Mouse (Mus musculus): Measurements from ENCODE around the gene Lamc2. TPM values are rescaled to one million over a fixed set of nuclear protein-coding genes. Genes with fewer than 3 reads are reported as not detected.

Lamc2 gene
- polyA plus RNA-seq, 1 experiment from 2014 or later, result 71.8 TPM

DNA sequence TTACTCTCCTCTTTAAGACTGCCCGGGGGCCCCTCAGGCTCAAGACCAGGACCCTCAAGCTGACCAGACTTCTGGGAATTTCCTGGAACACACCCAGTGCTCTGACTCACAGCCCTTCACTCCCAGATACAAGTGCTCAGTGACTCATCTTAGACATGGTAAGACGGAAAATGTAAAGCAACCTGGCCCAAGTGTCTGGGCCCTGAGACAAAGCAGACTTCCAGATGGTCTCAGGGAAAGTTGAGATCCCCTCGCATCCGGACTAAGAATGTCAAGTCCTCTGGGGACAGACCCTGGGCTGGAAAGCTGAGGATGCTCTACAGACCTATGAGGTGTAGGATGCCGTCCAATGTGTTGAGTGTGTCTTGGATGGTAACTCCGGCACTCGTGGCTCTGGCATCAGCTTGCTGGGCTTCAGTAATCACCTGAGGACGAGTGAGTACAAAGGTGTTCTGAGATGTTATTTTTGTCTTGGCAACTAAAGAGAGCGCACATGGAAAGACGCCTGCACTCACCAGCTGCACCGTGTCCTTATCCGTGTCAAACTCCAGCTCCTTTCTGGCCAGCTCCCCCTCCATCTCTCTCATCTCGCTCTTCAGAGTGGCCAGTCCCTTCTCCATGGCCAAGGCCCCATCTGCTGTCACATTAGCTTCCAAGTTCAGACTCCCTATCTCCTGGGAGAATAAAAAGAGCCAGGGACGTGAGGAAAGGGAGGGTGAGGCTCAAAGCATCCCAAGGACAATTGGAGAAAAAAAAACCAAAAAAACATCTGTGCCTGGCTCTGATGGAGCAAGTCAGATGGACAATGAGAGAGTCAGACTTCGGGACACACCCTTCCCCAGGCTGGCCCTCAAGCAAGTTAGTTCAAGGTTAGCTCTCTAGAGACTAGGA, 59.5 kb downstream of the Lamc2 start:
- H3K36me3 ChIP-seq (ENCODE audit: control insufficient read depth, insufficient read depth, low read length), result no peaks in the 10 kb centered on the region; the same call in 1 of the 2 replicates
- no peak for ATAC-seq (ENCODE audit: low read depth)
- peaks cover 3% of the 10 kb centered on the region; the same call in 1 of the 2 replicates for H3K4me1 ChIP-seq (replicated peaks; ENCODE audit: control insufficient read depth, insufficient read depth, low read length)
- H3K27ac ChIP-seq (ENCODE audit: low read length), result no peak overlapping the region
- H3K4me3 ChIP-seq (ENCODE audit: low read length), result no peak overlapping the region
- no peak overlapping the region for H3K9ac ChIP-seq (ENCODE audit: low read length)
- WGBS, result 70% methylated on average over 15 of the region's 15 CpGs
- no peaks in the 10 kb centered on the region for H3K27me3 ChIP-seq (ENCODE audit: control insufficient read depth, insufficient read depth, low read depth, low read length)
- no peaks in the 10 kb centered on the region for H3K9me3 ChIP-seq (ENCODE audit: control insufficient read depth, low read length)
- no peak overlapping the region for H3K4me2 ChIP-seq (ENCODE audit: low read depth, low read length)

DNA sequence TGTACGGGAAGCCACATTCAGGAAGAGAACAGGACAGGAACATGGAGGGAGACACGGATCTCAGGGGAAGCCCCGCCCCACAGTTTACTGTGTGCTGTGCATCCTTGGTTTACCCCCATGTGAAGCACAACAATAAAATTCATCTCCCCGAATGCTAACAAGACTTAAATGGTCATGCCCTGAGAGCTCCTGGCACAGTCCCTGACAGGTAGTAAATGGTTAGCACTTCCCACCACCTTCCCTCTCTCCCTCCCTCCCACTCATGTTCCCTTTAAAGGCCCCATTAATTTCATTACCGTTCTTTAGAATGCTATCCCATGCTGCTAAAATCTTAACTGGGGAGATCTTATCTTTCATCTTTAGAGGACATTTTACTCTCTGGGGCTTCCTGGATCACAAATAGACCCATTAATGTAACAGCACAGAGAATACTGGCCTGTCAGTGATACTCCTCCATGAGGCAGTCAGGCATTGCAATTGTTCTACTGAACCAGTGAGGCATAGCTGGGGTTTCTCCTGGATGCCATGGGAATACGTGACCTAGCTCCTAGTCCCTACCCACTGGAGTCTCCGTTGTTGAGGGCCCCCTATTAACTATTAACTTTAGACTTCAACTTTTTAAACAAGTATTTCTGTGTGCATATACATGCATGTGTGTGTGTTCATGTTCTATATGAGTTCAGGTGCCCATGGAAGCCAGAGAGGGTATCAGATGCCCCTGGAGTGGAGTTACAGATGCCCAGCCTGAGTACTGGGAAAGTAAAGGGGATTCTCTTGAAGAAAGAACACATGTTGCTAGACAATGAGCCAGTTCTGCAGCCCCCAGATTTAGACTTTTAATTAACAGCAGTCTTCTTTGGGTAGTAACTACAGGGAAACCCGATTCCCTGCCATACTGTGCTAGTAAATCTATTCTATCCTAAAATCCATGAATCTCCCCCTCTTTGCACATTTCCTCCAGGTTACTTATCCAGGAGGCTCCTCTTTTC, 60.7 kb downstream of the Lamc2 start:
- no peak overlapping the region for H3K4me2 ChIP-seq (ENCODE audit: low read depth, low read length)
- no peak for ATAC-seq (ENCODE audit: low read depth)
- H3K9ac ChIP-seq (ENCODE audit: low read length), result no peak overlapping the region
- H3K4me3 ChIP-seq (ENCODE audit: low read length), result no peak overlapping the region
- no peak overlapping the region for H3K27ac ChIP-seq (ENCODE audit: low read length)
- H3K4me1 ChIP-seq (replicated peaks; ENCODE audit: control insufficient read depth, insufficient read depth, low read length), result peaks cover 3% of the 10 kb centered on the region; the same call in 1 of the 2 replicates
- H3K36me3 ChIP-seq (ENCODE audit: control insufficient read depth, insufficient read depth, low read length), result no peaks in the 10 kb centered on the region; the same call in 1 of the 2 replicates
- 74% methylated on average over 8 of the region's 8 CpGs for whole genome bisulfite sequencing
- H3K27me3 ChIP-seq (ENCODE audit: control insufficient read depth, insufficient read depth, low read depth, low read length), result no peaks in the 10 kb centered on the region
- no peaks in the 10 kb centered on the region for H3K9me3 ChIP-seq (ENCODE audit: control insufficient read depth, low read length)

DNA sequence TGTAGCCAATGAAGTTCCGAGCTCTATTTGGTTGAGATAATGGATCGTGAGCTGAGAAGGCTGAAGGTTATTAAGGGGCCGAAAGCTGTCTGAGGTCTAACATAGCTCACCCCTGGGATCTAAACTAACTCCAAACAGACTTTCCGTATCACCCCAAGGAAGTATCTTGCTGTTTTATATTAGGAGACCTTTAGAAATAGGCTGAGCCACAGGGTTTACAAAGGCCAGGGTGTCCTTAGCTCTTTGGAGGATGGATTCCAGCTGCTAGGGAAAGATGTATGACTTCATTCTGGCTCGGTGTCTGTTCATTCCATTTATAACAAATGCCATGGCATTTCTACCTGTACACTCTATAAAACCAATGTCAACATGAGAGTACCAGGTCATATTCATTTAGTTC, 61.7 kb downstream of the Lamc2 start:
- Histone ChIP-seq H3K4me1 (replicated peaks; ENCODE audit: control insufficient read depth, insufficient read depth, low read length) (peaks cover 3% of the 10 kb centered on the region; the same call in 1 of the 2 replicates), H3K27me3 (ENCODE audit: control insufficient read depth, insufficient read depth, low read depth, low read length) (no peaks in the 10 kb centered on the region), H3K4me2 (ENCODE audit: low read depth, low read length) (no peak overlapping the region), H3K27ac (ENCODE audit: low read length) (no peak overlapping the region), H3K36me3 (ENCODE audit: control insufficient read depth, insufficient read depth, low read length) (no peaks in the 10 kb centered on the region; the same call in 1 of the 2 replicates), H3K9ac (ENCODE audit: low read length) (no peak overlapping the region), H3K9me3 (ENCODE audit: control insufficient read depth, low read length) (no peaks in the 10 kb centered on the region), H3K4me3 (ENCODE audit: low read length) (no peak overlapping the region)
- WGBS, result 83% methylated on average over 5 of the region's 5 CpGs
- ATAC-seq (ENCODE audit: low read depth), result no peak

DNA sequence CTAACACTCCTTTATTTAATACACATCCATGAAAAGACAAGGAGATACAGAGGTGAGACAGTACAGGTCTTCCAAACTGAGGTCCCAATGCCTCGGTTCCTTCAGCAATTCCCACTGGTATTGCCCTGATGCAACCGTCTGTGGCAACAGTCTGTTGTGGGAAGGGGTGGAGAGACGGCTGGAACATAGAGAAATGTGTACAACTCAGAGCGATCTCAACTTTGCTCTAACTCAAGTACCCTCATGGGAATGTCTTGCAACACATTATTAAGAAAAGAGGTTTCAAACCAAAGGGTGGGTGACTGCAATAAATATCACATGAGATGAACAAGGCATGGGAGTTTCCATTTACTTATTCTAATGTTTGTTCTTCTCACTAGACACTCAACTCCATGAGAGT, 63.5 kb downstream of the Lamc2 start:
- ATAC-seq (ENCODE audit: low read depth), result no peak
- Histone ChIP-seq H3K27me3 (ENCODE audit: control insufficient read depth, insufficient read depth, low read depth, low read length) (no peaks in the 10 kb centered on the region), H3K9me3 (ENCODE audit: control insufficient read depth, low read length) (no peaks in the 10 kb centered on the region), H3K4me2 (ENCODE audit: low read depth, low read length) (no peak overlapping the region), H3K27ac (ENCODE audit: low read length) (no peak overlapping the region), H3K9ac (ENCODE audit: low read length) (no peak overlapping the region), H3K36me3 (ENCODE audit: control insufficient read depth, insufficient read depth, low read length) (no peaks in the 10 kb centered on the region; the same call in 1 of the 2 replicates), H3K4me3 (ENCODE audit: low read length) (no peak overlapping the region), H3K4me1 (replicated peaks; ENCODE audit: control insufficient read depth, insufficient read depth, low read length) (peaks cover 1% of the 10 kb centered on the region; the same call in 1 of the 2 replicates)
- WGBS, result 79% methylated on average over 4 of the region's 4 CpGs

DNA sequence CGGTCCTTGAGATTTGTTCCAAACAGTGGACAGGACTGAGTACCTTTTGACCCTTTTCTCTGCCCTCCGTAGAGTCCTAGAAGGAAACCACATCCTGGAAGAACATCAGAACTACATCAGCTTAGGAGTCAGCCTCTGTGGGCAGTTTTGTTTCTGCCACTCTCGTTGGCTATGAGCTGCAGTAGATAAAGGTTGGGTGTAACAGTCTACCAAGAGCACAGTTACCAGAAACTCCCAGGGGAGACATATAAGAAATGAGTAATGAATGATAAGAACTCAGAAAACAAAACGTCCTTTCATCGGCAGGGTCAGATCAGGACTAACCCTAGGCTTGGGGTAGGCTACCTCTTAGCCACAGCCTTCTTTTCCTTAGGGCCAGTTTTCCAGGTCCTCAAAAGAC, 64.9 kb downstream of the Lamc2 start:
- Histone ChIP-seq H3K36me3 (ENCODE audit: control insufficient read depth, insufficient read depth, low read length) (no peaks in the 10 kb centered on the region; the same call in 1 of the 2 replicates), H3K4me1 (replicated peaks; ENCODE audit: control insufficient read depth, insufficient read depth, low read length) (no peaks in the 10 kb centered on the region), H3K9ac (ENCODE audit: low read length) (no peak overlapping the region), H3K4me3 (ENCODE audit: low read length) (no peak overlapping the region), H3K27ac (ENCODE audit: low read length) (no peak overlapping the region), H3K9me3 (ENCODE audit: control insufficient read depth, low read length) (no peaks in the 10 kb centered on the region), H3K4me2 (ENCODE audit: low read depth, low read length) (no peak overlapping the region), H3K27me3 (ENCODE audit: control insufficient read depth, insufficient read depth, low read depth, low read length) (no peaks in the 10 kb centered on the region)
- WGBS, result 73% methylated on average over 5 of the region's 5 CpGs
- ATAC-seq (ENCODE audit: low read depth), result no peak

DNA sequence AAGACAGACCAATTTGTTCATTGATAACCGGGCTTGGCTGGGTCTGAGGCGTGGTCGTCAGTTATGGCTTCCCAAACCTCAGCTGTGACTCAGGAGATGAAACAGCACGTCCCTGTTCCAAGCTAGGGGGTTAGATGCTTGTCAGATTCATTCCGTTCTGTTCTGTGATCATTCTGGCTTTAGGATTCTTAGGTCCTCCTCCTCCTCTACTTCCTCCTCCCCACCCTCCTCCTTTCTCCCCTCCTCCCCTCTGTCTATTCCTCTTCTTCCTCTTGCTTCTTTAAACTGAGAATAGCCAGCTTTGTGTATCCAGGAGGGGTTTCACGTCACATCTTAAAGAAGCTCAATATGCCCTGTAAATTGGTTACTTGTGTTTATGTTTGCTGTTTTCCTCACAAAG, 65.7 kb downstream of the Lamc2 start:
- no peak overlapping the region for H3K9ac ChIP-seq (ENCODE audit: low read length)
- H3K4me2 ChIP-seq (ENCODE audit: low read depth, low read length), result no peak overlapping the region
- no peaks in the 10 kb centered on the region for H3K27me3 ChIP-seq (ENCODE audit: control insufficient read depth, insufficient read depth, low read depth, low read length)
- ATAC-seq (ENCODE audit: low read depth), result no peak
- H3K27ac ChIP-seq (ENCODE audit: low read length), result no peak overlapping the region
- 65% methylated on average over 6 of the region's 6 CpGs for WGBS
- H3K4me3 ChIP-seq (ENCODE audit: low read length), result no peak overlapping the region
- no peaks in the 10 kb centered on the region; the same call in 1 of the 2 replicates for H3K36me3 ChIP-seq (ENCODE audit: control insufficient read depth, insufficient read depth, low read length)
- H3K9me3 ChIP-seq (ENCODE audit: control insufficient read depth, low read length), result no peaks in the 10 kb centered on the region
- no peaks in the 10 kb centered on the region for H3K4me1 ChIP-seq (replicated peaks; ENCODE audit: control insufficient read depth, insufficient read depth, low read length)

DNA sequence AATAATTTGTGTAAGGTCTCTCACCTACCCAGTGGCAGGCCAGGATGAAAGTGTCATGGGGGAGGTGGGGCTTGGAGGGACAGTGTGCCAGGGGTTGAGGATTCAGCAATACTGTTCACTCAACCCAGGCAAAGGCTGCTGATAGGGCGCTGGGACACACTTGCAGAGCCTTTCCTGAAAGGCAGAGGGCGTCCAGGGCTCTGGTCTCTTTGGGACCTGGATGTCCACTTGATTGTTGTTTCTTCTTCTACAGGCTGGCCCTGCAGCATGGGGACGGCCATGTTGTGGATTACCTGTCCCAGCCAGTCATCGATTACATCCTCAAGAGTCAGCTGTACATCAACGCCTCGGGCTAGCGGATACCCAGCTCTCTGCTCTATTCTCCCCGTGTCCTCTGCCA, 70.9 kb downstream of the Lamc2 start:
- Histone ChIP-seq H3K9me3 (ENCODE audit: control insufficient read depth, low read length) (no peaks in the 10 kb centered on the region), H3K4me1 (replicated peaks; ENCODE audit: control insufficient read depth, insufficient read depth, low read length) (0 out of 2 replicates have a peak, but pooled peaks cover 3% of the 10 kb centered on the region), H3K27me3 (ENCODE audit: control insufficient read depth, insufficient read depth, low read depth, low read length) (no peaks in the 10 kb centered on the region), H3K4me3 (ENCODE audit: low read length) (no peak overlapping the region), H3K27ac (ENCODE audit: low read length) (no peak overlapping the region), H3K36me3 (ENCODE audit: control insufficient read depth, insufficient read depth, low read length) (no peaks in the 10 kb centered on the region), H3K9ac (ENCODE audit: low read length) (no peak overlapping the region), H3K4me2 (ENCODE audit: low read depth, low read length) (no peak overlapping the region)
- ATAC-seq (ENCODE audit: low read depth), result no peak
- 88% methylated on average over 8 of the region's 8 CpGs for WGBS

DNA sequence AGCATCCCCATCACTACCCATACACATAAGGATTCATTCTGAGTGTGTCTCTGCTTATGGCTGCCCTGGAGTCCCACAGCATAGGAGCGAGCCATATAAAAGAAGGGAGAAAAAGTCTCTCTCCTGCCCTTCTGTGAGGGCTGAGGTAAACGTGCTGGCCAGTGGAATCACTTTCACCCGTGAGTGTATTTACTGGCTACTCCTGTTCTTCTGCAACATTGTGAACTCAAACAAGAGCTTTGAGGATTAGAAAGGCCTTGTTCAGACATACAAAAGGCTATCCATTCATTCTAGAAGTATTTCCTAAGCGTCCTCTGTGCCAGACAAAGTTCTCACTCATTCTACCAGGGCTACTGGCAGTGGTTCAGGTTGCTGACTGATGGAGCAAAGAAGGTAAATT, 74.7 kb downstream of the Lamc2 start:
- H3K36me3 ChIP-seq (ENCODE audit: control insufficient read depth, insufficient read depth, low read length), result no peaks in the 10 kb centered on the region
- H3K9me3 ChIP-seq (ENCODE audit: control insufficient read depth, low read length), result no peaks in the 10 kb centered on the region
- H3K27me3 ChIP-seq (ENCODE audit: control insufficient read depth, insufficient read depth, low read depth, low read length), result no peaks in the 10 kb centered on the region
- H3K4me3 ChIP-seq (ENCODE audit: low read length), result no peak overlapping the region
- no peak for ATAC-seq (ENCODE audit: low read depth)
- H3K9ac ChIP-seq (ENCODE audit: low read length), result no peak overlapping the region
- H3K4me1 ChIP-seq (replicated peaks; ENCODE audit: control insufficient read depth, insufficient read depth, low read length), result 0 out of 2 replicates have a peak, but pooled peaks cover 3% of the 10 kb centered on the region
- no peak overlapping the region for H3K4me2 ChIP-seq (ENCODE audit: low read depth, low read length)
- 55% methylated on average over 4 of the region's 4 CpGs for WGBS
- 0 out of 2 replicates have a peak overlapping the region, but pooled peaks have one; percentile 6 for H3K27ac ChIP-seq (ENCODE audit: low read length)

DNA sequence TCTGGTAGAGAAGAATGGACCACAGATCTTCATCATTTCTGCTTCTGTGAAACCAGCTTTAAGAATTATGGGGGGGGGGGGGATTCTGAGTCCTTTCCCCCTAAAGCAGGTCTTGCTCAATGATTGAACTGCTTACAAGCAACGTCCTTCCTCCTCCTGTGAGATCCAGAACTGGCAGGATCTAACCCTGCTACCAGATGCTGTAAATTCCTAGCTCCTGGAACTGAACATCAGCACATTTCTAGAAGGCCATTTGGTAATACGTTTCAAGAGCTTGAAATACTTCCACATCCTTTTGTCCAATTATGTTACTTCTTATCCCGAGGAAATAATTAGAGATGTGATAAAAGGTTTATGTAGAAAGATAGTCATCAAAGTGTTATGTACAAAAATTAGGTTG, 76.4 kb downstream of the Lamc2 start:
- ATAC-seq (ENCODE audit: low read depth), result no peak
- Histone ChIP-seq H3K27ac (ENCODE audit: low read length) (no peak overlapping the region), H3K9ac (ENCODE audit: low read length) (no peak overlapping the region), H3K4me2 (ENCODE audit: low read depth, low read length) (no peak overlapping the region), H3K9me3 (ENCODE audit: control insufficient read depth, low read length) (no peaks in the 10 kb centered on the region), H3K4me1 (replicated peaks; ENCODE audit: control insufficient read depth, insufficient read depth, low read length) (0 out of 2 replicates have a peak, but pooled peaks cover 3% of the 10 kb centered on the region), H3K36me3 (ENCODE audit: control insufficient read depth, insufficient read depth, low read length) (no peaks in the 10 kb centered on the region), H3K4me3 (ENCODE audit: low read length) (no peak overlapping the region), H3K27me3 (ENCODE audit: control insufficient read depth, insufficient read depth, low read depth, low read length) (no peaks in the 10 kb centered on the region)
- 32% methylated on average over 3 of the region's 3 CpGs for WGBS

All from lung, embryonic 16.5 days (tissue).